Mouse (Mus musculus) ES-Bruce4 (cell line): Measurements from ENCODE around the gene Krt18.
"Not testable (repeated sequence)": the region's sequence is repeated elsewhere in the genome, so short reads cannot be mapped to it uniquely, and the experiment has no call there.

Source experiments
- CTCF ChIP-seq: IDR thresholded peaks from one replicate; pipeline ENCODE4 v1.8.1; 2011; ENCODE audit warnings: low read depth, low read length
- EP300 ChIP-seq: IDR thresholded peaks from 2 replicates; pipeline ENCODE4 v1.6.1; 2011; ENCODE audit warnings: low read depth, low read length; ENCODE audit not compliant: insufficient read depth

DNA sequence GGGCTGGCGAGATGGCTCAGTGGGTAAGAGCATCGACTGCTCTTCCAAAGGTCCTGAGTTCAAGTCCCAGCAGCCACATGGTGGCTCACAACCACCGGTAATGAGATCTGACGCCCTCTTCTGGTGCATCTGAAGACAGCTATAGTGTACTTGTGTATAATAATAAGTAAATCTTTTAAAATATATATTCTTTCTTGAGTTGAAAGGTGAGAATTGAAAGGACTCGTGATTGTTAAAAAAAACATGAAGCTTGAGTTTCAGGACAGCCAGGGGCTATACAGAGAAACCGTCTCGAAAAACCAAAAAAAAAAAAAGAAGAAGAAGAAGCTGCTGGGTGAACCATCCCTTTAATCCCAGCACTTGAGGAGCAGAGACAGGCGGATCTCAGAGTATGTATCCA, 51.9 kb downstream of the Krt18 start:
- peak; percentile 14 for TF ChIP-seq CTCF
- TF ChIP-seq EP300 = not testable (repeated sequence)
